Mouse (Mus musculus) cerebellum, postnatal 14 days (tissue): ENCODE data around the gene Wipf1.
"Not testable (repeated sequence)": the region's sequence is repeated elsewhere in the genome, so short reads cannot be mapped to it uniquely, and the experiment has no call there.

Experiments
- DNase-seq, 2 experiments: peaks; one replicate each; pipeline ENCODE4 v3.0.0; 2021; ENCODE audit warnings: mixed read lengths in 2 of 2

Wipf1 gene

DNA sequence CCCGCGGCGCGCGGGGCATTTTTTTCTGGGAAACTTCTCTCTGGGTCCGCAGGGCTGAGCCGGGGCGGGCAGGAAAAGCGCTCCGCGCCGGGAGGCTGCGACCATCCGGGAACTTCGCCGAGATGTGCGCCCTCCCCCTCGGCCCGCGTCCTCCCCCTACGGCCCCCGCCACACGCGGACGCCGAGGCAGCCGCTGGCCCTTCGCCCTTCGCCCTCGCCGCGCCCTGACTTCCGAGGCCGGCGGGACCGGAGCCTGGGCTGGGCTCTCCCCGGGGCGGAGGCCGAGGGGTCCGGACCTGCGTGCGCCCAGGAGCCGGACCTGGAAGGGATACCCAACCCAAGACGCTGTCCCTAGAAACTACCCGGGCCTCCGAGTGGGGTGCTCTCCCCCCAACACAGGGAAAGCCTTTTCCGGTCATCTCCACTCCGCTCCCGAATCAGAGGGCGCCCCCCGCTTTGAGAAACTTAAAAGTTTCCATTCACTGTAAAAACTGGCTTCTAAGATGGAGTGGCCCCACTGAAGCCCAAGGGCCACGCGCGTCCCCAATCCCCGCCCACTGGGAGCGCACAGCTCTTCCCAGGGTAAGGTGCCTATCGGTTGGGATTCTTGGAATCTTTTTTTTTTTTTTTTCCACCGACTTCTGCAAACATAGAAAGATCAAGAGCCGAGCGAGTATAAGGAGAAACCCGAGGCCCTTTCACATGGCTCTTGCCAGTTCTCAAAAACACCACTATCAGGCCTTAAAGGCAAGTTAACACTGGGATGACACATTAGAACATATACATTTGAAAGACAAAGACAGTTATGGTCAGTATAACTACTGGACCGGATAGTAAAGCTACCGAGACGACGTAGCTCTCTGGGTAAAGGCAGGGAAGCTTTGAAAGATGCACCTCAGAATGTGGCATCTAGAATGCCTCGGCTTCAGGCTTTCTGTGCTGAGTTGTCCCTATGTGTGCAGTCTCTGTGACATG lies at the start of gene Wipf1:
Gene Wipf1 (minus strand): TSS at position 379 of the 975 bp plus-strand sequence.
- DNase-seq: peak; percentile 67 to 69

DNA sequence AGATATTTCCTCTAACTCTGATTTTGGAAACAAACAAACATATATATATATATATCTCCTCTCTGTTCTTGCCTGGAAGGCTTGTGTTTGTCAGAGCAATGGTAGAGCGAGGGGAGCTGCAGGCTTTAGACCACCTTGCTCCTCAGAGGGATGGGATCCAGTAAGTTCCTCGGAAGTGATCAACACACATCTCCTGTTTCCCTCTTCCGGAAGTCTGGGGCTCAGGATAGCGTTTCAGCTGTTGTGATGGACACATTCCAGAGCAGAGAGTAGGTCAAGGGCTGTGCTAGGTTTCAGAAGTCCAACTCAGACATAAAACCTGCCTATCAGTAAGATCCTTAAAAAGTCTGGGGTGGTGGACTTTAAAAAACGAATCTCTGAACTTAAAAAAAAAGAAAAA lies 49.6 kb upstream of the Wipf1 start:
- DNase-seq: no peak

- DNase-seq: no peak
Measured at GRCm38 (mm10) chr2:73574418-73574817, 44.9 kb upstream of the Wipf1 start.

- DNase-seq: no peak
Measured at GRCm38 (mm10) chr2:73573556-73573955, 44.0 kb upstream of the Wipf1 start.

GRCm38 (mm10) chr2:73572539-73573372 lies 43.2 kb upstream of the Wipf1 start:
- peak; percentile 87 to 92 for DNase-seq

- DNase-seq: no peak
Measured at GRCm38 (mm10) chr2:73571901-73572300, 42.4 kb upstream of the Wipf1 start.

DNA sequence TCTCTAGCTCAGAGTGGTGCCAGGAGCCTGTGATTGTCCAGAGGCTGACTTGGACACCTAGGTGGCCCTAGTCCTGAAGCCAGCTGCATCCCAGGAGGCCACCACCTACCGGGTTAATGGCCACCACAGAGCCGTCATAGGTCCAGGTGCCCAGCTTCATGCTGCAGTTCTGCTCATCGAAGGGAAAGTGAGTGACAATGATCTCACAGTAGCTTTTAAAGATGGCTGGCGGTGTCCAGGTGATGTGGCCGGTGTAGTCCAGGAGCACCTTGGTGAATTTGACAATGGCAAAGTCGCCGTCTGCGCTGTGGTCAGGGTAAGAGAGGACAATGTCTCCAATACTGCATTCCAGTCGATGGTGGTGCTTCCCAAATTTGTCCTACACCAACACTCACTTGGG lies 41.8 kb upstream of the Wipf1 start:
- no peak for DNase-seq

- peak; percentile 76 to 78 for DNase-seq
Measured at GRCm38 (mm10) chr2:73566989-73567605, 37.6 kb upstream of the Wipf1 start.

DNA sequence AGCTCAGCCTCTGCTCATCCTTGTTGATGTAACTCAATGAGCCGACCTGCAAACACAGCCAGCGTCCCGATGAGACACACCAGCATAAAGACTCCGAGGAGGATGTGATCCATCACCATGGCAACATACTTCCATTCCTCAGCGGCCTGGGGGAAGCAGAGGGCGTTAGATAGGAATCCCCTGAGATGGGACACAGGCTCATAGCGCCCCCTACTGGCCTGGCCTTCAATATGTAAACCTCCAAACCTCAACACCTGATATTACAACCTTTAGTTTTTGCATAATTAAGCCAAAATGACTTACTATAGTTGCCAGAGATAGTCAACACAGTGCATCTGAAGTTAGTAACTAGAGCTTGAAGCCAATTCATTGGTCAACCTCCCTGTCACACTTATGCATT lies 36.6 kb upstream of the Wipf1 start:
- DNase-seq: peak in 1 of 2 experiments; percentile 49

GRCm38 (mm10) chr2:73563690-73564089 lies 34.2 kb upstream of the Wipf1 start:
- DNase-seq: no peak

- DNase-seq: no peak
Measured at GRCm38 (mm10) chr2:73562656-73563055, 33.1 kb upstream of the Wipf1 start.

DNA sequence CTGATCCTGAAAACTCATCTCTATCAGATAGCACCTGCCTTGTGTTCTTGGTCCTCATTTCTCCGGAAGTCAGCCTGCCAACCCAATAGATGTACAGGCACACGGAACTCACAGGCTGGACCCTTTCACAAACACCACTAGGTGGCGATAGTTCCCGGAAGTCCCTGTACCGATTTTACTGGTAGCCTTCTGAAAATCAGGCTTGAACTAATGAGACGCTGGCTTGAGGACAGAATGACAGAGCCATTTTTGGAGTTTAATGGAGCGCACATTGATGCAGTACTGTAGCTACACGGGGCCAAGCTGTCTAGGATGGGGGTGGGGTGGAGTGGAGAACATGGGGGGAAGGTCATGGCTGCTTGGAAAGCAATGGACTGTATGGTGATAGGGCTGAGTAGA lies 32.1 kb upstream of the Wipf1 start:
- DNase-seq: peak; percentile 55 to 73

- DNase-seq: no peak
Measured at GRCm38 (mm10) chr2:73560899-73561664, 31.5 kb upstream of the Wipf1 start.

- DNase-seq: no peak
Measured at GRCm38 (mm10) chr2:73560445-73560844, 30.9 kb upstream of the Wipf1 start.

GRCm38 (mm10) chr2:73557956-73558355 lies 28.4 kb upstream of the Wipf1 start:
- DNase-seq: no peak

- DNase-seq: not testable (repeated sequence)
Measured at GRCm38 (mm10) chr2:73557061-73557460, 27.5 kb upstream of the Wipf1 start.

- no peak for DNase-seq
Measured at GRCm38 (mm10) chr2:73554389-73554788, 24.9 kb upstream of the Wipf1 start.

GRCm38 (mm10) chr2:73552926-73553325 lies 23.4 kb upstream of the Wipf1 start:
- DNase-seq: no peak

DNA sequence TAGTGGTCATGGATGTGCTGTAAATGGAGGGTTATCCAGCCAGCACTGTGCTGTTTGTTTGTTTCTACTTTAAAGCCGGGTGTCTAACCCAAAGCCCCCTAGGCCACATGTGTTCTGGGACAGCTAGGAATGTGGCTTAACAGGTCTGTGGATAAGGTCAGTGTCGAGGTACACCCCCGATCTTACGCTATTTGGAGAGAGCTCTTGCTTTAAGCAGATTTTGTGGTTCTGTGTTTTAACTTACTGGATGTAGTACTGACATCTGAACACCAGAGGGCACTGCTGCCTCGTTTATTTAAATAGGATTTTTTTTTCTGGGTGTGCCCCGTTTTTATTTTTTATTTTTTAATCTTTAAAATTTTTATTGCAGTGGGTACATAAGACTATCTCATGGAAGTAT lies 21.2 kb upstream of the Wipf1 start:
- DNase-seq: peak; percentile 52 to 65

GRCm38 (mm10) chr2:73548542-73548941 lies 19.0 kb upstream of the Wipf1 start:
- DNase-seq: no peak

DNA sequence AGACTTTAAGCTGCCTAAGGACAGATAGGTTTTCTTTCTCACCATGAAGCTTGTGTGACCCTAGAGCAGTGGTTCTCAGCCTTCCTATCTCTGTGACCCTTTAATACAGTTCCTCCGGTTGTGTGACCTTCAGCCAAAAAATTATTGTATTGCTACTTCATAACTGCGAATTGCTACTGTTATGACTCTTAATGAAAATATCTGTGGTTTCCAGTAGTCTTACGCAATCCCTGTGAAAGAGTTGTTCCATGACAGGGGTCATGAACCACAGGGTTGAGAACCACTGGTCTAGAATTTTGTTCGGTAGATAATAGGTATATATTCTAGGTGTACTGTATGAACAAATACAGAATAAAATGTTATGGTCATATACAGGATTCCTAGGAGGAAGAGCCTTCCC lies 17.7 kb upstream of the Wipf1 start:
- no peak for DNase-seq

DNA sequence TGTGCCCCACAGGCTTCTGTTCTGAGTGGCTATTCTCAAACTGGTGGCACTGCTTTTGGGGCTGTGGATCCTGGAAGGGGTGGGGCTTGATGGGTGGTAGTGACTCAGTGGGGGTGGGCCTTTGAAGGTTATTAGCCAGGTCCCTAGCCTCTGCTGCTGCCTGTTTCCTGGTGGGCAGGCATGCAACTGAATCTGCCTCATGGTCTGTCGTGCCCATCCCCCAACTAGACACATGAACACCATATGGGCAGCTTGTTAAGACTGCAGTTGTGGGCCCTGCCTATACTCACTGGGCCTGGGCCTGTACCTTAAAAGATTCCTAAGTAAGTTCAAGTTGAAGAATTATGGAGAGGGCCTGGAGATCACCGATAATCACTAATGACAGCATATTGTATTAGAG lies 16.0 kb upstream of the Wipf1 start:
- no peak for DNase-seq
